Mouse (Mus musculus) c-Kit-positive CD71-negative TER-119-negative erythroid progenitor cells, embryonic 14.5 days (primary cell): ENCODE results near the gene Klhdc9.

Experiments used
- DNase-seq: peaks from one replicate; pipeline ENCODE4 v3.0.0-alpha.2; 2013; ENCODE audit warnings: low read depth

The Klhdc9 gene

DNA sequence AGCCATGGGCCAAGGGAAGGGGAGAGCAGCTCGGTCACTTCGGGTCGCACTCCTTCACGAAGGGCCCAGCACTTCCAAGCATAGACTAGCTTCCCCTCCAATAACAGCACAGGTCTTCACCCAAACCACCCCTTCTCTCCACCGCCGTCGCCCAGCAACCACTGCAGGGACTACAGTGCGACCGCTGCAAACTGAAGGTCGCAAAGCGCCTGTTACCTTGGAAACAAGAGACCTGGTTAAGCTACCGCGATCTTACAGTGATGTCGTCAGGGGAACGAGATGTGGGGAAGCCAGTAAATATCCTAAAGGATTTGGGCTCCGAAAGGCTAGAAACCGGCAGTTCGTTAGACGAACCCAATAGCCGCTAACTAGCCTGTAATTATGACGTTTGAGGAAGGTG is at the start of gene Klhdc9:
Gene Klhdc9, minus strand, starts transcription at position 143 of the 400 bp plus-strand sequence.
- peak; percentile 81 for DNase-seq

GRCm38 (mm10) chr1:171410231-171410630 is 49.6 kb upstream of the Klhdc9 start:
- DNase-seq: no peak

DNA sequence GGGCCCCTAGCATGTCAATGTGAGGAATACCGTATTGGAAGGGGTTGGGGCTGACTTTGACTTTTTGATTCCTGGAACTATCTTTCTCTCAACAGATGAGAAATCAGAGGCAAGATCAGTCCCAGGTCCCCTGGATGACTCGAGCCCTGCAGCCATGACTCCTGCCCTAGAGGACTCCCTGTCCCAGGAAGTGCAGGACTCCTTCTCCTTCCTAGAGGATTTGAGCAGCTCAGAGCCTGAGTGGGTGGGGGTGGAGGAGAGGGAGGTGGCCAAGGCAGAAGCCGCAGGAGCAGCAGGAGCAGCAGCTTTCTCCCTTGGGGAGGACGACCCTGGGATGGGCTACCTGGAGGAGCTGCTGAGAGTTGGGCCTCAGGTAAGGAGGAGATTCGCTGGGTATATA is 46.7 kb upstream of the Klhdc9 start:
- no peak for DNase-seq

- no peak for DNase-seq
Observed at GRCm38 (mm10) chr1:171402991-171403390, 42.4 kb upstream of the Klhdc9 start.

- DNase-seq: no peak
Observed at GRCm38 (mm10) chr1:171401821-171402220, 41.2 kb upstream of the Klhdc9 start.

DNA sequence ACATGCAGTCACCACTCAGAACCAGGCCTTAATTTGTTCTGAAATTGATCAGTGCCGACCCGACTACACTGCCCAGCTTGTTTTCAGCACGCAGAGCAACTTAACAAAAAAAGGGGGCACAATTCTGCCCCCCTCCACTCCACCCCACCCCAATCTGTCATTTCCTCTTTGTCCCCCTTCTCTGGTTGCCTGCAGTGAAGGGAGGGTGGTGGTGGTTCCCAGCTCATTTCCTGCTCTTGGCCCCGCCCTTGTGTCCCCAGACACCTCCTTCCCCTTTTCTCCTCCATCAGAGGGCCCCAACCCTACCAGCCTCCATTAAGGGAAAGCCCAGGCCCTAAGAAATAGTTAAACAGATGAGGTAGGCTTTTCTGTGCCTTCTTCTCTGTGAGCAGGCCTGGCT is 29.5 kb upstream of the Klhdc9 start:
- no peak for DNase-seq

DNA sequence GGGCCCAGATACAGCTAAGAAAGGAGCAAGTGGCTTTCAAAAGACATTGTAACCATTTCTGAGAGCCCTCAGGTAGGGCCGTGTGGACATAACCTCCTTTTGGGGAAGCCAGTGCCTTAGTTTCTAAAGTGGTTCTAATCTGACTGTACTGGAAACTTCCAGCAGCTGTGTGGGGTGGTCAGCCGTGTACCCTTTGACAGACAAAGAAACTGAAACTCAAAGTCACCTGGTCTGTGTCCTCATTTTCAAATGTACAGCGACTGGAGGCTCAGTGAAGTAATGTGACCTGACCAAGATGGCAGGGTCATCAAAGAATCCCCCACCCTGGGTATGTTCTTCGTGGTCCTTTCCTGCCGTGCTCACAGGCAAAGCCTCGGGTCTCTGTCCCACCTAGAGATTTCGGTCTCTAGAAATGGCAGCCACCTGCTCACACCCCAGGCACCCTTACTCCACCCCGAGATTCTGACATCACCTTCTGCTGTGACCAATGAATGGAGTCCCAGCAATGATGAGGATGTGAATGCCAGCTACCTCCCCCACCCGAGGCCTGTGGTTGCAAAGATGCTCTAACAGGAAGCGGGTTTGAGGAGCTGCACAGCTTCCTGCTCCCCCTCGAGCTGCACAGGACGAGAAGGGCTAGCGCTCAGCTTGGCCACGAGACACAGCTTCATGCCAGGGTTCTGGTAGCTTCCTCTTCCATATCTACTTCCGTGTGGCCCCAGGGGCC is 27.9 kb upstream of the Klhdc9 start, which contains the start of gene Arhgap30:
Gene Arhgap30, plus strand, starts transcription at position 579 of the 727 bp plus-strand sequence.
- no peak for DNase-seq

DNA sequence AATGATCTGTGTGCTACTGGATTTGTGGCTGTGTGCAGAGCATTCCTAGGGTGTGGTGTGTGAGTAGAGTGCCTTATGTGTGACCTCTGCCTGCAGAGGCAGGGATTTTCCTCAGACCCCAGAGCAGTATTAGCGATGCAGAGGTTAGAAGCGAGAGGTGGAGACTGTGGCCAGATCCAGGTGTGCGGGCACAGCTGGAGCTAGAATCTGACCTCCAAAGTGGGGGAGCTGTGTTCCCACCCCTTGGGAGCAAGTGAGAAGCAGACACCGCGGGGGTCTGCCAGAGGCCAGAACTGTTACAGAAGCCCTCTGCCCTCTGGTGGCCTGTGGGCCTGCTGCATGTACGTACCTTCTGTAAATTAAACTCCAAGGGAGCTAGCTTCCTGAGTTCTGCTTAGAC is 26.5 kb upstream of the Klhdc9 start:
- no peak for DNase-seq

DNA sequence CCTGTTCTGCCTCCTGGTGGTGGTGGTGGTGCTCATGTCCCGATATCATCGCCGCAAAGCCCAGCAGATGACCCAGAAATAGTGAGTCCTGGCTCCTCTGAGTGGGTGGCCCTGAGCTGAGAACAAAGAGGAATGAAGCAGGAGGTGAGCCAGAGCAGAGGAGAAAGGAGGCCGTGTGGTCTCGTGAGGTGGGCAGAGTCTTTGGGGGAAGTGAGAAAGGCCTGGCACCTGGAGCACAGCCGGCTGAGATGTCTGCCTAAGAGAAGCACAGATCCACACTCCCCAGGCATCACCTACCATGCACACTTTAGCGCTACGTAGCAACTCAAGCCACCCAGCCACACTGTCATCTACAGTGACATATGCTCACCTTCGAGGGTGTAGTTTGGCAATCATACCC is 24.6 kb upstream of the Klhdc9 start:
- no peak for DNase-seq

GRCm38 (mm10) chr1:171384361-171384760 is 23.8 kb upstream of the Klhdc9 start:
- no peak for DNase-seq

GRCm38 (mm10) chr1:171382096-171382620 is 21.6 kb upstream of the Klhdc9 start:
- DNase-seq: no peak

- DNase-seq: peak; percentile 74
Observed at GRCm38 (mm10) chr1:171379935-171380599, 19.5 kb upstream of the Klhdc9 start.

DNA sequence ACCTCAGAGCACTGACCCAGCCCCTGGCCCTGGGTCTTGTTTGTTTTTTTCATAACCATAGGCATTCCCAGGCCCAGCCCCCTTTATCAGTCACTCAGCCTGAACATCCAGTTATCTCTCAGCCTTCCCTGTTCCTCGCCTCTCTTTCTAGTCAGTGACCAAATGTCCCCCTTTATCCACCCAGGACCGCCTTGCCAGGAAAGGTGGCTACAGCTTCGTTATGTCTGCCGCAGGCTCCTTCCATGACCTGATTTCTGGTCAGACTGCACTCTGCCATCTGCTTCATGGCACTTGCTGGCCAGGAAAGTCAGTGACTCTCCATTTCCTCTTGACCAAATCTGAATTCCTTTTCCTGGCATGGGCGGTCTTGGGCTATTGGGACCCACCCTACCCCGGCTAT is 17.7 kb upstream of the Klhdc9 start:
- DNase-seq: no peak

DNA sequence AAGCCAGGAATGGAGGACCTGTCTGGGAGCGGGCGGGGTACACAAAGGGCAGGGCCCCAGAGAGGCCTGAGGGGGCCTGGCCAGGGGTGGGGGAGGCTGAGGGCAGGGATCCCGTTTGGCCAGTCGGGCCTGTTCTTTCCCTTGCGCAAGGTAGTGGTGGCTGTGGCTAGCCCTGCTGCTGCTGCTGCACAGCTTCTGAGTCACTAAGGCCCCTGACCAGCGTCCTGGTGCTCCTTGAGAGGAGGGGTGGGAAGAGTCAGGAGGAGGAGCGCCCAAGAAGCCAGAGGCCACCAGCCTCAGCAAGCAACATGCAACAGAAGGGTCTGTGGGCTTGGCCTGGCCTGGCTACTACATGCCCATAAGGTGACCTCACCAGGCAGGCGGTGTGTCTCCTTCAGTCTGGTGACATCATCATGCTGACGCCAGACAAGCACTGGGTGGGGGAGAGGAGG is 15.1 kb upstream of the Klhdc9 start:
- no peak for DNase-seq

- no peak for DNase-seq
Observed at GRCm38 (mm10) chr1:171373946-171374345, 13.3 kb upstream of the Klhdc9 start.

DNA sequence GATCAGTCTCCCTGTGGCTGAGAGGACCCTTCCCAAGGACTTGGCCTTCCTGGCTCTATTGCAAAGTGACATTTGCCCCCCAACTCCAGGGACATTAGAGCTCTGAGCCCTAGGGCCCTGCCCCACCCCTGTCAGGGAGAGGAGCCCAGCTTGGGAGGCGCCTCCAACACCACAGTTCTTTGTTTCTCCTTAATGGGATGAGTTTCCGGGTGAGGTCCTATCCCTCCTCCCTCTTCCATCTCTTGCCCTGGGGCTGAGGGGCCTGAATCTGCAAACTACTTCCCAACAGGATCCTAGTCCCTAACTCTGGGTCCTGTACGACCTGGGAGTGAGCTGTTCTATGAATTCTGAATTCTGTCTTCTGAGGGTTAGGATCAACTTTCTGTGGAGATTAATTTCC is 12.3 kb upstream of the Klhdc9 start:
- DNase-seq: no peak

- DNase-seq: no peak
Observed at GRCm38 (mm10) chr1:171369845-171370556, 9.4 kb upstream of the Klhdc9 start, which contains the start of gene Nectin4. Gene Nectin4 (plus strand): TSS chr1:171370099.

GRCm38 (mm10) chr1:171365934-171366333 is 5.3 kb upstream of the Klhdc9 start:
- DNase-seq: no peak

GRCm38 (mm10) chr1:171361106-171362103 is 807 bp upstream of the Klhdc9 start:
- peak; percentile 86 for DNase-seq

GRCm38 (mm10) chr1:171360253-171360652 is 345 bp downstream of the Klhdc9 start:
- no peak for DNase-seq

DNA sequence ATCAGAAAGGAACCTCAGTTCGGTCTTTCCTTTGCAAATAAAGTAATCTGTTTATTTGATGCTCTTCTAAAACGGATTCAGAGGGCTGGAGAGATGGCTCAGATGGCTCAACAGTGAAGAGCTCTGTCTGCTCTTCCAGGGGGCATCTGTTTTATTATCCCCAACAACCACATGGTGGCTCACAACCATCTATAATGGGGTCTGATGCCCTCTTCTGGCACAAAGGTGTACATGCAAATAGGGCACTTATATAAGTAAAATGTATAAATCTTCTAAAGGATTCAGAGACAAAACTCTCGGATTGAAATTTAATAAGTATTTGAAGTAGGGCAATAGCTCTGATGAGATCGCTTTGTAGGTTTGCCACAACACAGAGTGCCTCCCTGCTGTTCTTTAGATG is 2.2 kb downstream of the Klhdc9 start:
- no peak for DNase-seq
